Mouse (Mus musculus) cerebellum, adult (tissue): Measurements from ENCODE around the gene Dnajb13.

Source experiments
- ATAC-seq: cut with Nextera tagmentation; 2 replicates; pipeline ENCODE4 v1.9.2; 2017; ENCODE audit warnings: mild to moderate bottlenecking, moderate library complexity, mixed read lengths; ENCODE audit not compliant: insufficient number of reproducible peaks, low FRiP score, low TSS enrichment

Dnajb13 gene

DNA sequence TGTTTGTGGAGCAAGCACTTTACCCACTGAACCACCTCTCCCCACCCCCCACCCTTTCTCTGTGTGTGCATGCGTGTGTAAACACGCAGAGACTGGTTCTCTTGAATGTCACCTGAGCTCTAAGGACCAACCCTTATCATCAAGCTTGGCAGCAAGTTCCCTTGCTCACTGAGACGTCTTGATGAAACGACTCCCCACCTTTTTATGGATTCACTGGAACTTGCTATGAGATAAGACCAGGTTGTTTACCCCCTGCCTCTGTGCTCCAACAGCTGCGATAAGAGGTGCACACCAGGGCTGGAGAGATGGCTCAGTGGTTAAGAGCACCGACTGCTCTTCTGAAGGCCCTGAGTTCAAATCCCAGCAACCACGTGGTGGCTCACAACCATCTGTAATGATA, 5.4 kb upstream of the Dnajb13 start:
- no peak for ATAC-seq

DNA sequence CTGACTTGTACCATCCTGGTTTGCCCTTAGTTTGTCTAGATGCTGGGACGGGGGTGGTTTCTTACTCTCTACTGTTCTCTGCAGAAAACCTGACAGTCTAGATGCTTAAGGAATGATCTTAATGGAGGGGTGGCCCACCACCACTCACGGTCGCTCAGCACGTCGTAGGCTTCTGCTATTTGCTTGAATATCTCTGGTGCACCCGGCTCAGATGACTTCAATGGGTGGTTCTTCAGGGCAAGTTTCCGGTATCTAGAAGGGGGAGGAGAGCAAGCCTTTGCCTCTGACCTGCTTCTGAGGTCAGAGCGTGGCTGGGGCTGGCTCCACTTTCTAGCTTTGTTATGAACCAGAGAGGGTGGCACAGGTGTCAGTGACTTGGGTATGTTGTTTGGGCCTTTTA, 3.2 kb downstream of the Dnajb13 start:
- no peak for ATAC-seq

DNA sequence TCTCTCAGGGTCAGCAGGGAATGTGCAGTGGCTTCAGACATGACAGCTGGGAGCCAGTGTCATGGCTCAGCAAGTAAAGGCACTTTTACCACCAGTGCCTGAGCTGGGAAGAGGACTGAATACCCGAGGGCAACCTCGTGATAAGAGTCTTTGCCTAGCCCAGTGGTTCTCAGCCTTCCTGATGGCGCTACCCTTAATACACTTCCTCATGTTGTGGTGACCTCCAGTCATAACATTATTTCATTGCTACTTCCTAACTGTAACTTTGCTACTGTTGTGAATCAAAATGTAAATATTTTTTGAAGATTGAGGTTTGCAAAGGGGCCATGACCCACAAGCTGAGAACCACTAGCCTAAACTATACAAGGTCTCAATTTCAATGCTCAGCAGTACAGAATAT, 6.1 kb downstream of the Dnajb13 start:
- no peak for ATAC-seq

DNA sequence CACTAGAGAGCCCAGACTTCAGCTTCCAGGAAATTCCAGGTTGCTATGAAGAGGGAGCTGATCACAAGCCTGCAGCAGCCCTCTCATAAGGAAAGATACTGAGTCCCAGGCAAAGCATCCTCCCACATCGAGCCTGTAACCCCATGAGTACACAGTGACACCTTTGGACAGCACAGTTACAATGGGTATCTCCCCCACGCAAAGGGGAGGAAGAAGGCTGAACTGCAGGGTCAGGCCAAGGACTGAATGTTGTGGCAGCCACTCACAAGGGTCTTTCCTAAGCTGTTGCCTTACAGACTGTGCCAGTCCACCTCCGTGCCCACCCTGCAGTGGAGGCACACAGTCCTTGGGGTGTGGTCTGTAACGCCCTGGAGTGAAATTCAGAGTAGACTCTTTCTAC, 8.3 kb downstream of the Dnajb13 start:
- ATAC-seq, result no peak

DNA sequence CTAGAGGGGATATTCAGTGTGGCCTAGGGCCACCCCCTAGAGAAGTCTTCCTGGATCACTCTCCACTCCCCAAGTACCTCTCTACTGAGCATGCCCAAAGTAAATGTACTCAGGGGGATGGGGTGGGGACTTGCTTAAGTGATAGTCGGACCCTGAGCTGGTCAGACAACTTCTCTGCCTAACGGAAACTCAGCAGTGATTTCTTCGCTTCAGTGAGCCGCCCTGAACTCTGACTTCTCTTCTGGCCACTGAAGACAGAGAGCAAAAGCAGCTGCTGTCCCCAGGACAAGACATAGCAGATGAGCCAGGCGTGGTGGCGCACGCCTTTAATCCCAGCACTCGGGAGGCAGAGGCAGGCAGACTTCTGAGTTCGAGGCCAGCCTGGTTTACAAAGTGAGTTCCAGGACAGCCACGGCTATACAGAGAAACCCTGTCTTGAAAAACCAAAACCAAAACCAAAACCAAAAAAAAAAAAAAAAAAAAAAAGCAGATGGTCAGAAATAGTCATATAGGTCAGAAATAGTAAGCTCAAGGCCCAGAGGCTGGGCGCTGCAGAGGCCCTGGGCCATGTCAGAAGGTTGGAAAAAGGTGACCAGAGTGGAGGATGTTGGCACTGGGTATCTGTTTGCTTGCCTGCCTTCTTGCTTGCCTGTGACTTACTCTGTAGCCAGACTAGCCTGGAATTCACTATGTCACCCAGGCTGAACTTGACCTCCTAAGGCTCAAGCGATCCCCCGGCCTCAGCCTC, 9.8 kb downstream of the Dnajb13 start:
- no peak for ATAC-seq

DNA sequence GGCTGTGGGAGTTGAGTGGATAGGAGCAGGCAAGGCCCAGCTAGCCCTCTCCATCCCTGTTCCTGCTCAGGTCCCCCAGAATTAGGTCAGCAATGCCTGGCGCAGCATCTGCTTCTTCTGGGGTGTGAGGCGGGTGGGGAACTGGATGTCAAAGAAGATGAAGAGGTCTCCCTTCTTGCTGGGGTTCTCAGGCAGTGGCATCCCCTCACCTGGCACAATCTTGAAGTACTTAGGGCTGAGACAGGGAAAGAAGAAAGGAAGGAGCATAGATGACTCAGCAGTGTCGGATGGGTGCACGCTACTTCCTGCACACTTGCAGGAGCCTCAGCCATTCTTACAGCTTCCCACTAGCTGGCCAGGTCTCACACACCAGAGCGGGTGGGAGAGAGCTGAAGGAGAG, 11.7 kb downstream of the Dnajb13 start:
- no peak for ATAC-seq

DNA sequence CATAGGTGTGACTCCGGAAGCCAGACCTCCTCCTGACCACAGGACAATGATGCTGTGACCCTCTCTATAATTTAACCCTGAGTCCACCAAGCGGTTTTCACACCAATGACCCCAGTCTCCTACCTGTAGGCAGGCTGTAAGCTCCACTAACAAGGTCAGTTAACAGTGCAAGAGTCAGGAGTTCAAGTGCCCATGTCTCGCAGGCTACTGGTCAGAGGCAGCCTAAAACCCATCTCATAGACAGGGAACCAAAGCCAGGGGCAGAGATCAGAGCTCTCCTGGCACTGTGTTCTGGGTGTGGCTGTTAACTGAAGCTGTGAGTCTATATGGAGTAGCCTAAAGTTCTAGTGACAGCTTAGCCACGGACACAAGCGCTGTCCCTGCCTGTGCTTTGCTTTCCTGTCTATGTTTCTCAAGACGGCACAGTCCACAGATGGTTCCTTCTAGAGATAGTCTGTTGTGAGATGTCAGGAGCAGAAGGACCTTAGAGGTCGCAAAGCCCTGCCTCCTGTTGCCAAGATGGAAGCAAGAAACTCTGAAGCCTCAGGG, 12.3 kb downstream of the Dnajb13 start:
- ATAC-seq, result no peak

DNA sequence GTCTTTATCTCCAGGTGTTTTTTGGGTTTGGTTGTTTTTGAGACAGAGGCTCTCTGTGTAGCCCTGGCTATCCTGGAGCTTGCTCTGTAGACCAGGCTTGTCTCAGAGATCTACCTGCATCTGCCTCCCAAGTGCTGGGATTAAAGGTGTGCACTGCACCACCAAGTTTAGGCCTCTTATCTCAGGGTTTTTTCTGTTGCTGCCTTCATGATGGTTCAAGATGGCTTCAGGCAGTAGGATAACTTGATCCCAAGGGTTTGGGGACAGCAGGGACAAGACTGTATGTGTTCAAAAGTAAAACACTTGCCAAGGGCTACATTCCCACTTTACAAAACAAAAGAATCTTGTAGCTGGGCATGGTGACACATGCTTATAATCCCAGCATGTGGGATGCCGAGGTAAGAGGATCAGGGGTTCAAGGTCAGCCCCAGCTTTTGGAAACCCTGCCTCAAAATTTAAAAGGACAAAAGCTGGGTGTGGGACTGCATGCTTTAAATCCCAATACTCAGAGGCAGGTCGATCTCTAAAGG, 12.9 kb downstream of the Dnajb13 start:
- ATAC-seq, result no peak

DNA sequence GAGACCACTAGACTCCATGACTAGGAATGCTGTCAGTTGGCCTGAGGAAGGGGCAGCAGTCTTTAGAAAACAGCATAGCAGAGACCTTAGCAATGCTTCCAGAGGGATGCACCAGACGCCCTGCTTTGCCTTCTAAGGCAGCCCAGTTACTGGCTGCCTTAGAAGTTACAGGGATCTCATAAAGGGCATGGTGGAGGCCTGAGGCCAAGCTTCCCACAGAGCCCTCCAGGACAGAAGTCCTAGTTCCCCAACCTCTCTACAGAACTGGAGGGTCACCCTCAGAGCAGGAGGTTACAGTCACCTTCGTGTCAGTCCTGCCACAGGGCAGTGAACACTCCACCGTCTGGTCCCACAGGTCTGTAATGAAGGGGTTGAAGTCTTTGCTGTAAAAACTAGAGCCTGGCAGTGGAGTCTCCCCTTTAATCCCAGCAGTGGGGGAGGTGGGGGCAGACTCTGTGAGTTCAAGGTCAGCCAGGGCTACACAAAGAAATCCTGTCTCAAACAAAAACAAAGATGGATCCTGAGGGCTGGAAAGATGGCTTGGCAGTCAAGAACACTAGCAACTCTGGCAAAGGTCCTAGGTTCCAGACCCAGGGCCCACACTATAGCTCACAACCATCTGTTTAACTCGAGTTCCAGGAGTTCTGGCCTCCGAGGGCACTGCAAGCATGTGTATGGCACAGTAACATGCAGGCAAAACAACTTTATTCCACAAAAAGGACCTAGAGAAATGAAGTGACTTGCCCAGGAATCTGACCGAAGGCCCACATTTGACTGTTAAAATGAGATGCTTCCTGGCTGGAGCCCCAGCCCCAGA, 13.5 kb downstream of the Dnajb13 start:
- ATAC-seq, result no peak

DNA sequence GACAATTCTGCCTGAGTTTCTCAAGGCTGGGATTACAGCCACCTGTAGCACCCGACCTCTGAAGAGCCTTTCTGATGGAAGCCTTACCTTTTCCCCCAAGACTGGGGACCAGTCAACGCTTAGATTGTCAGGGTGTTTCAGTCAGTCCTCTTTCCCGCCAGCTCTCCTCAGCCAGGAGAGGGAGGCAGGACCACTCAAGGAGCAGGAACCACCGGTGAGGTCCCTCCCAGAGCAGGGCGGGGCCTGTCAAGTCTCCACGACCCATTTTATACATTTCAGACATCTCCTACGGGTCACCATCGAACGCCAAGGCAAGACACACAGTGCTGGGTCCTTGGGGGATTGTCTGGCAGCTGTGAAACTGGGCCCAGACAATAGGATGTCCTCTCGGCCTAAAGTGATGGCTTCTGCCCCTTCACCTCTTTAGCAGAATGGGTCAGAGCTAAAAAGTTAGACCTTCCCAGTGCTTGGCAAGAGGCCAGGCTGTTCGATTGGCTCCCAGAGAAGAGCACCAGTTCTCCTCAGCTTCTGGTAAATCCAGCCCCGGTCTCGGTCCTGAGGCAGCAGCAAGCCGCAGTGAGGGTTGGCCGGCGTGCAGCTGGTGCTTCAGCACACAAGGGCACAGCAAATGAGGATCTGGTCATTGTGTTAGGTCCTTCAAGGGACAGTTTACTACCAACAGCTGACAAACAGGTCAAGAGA, 14.3 kb downstream of the Dnajb13 start:
- ATAC-seq, result no peak

DNA sequence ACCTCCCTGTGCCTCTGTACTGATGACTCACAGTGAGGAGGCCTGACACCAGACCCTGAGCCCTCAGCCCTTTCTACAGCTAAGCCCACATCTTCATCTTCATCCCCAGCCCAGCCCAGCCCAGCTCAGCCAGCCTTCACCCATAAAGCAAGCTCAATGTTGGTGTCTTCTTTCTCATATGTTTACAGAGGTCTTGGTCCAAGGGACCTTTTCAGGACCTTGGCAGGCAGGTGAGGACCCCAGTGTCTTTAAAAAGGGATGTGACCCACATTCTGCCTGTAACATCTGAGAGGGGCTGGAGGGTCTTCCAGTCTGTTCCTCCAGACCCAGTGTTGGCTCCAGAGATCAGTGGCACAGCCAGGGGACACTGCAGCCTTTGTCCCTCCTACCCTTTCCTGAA, 15.3 kb downstream of the Dnajb13 start:
- no peak for ATAC-seq

DNA sequence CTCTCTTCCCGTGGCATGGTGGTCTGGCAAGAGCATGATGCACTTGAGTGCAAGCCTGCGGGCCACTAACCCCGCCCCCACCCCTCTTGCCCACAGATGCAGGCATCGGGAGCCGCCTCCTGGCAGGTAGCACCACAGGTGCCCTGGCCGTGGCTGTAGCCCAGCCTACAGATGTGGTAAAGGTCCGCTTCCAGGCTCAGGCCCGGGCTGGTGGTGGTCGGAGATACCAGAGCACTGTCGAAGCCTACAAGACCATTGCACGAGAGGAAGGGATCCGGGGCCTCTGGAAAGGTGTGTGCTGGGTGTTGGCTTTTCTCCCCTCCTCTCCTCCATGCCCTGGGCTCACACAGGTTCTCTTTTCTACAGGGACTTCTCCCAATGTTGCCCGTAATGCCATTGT, 16.8 kb downstream of the Dnajb13 start:
- no peak for ATAC-seq

DNA sequence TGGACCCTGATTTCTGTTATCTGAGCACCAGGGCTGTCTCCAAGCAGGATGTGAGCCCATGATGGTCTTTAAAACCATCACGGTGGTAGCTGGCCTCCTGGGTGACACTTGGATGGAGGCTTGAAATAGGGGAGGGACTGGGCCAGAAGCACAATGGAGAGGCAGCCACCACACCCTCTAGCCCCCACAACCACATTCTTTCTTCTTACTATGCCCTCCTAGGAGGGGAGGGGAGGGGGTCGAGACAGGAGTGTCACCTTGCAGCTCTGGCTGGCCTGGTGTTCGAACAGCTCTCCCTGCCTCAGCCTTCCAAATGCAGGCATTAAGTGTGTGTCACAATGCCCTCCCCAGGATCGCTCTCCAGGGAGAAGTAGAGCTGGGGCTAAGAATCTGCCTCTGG, 17.4 kb downstream of the Dnajb13 start:
- no peak for ATAC-seq

DNA sequence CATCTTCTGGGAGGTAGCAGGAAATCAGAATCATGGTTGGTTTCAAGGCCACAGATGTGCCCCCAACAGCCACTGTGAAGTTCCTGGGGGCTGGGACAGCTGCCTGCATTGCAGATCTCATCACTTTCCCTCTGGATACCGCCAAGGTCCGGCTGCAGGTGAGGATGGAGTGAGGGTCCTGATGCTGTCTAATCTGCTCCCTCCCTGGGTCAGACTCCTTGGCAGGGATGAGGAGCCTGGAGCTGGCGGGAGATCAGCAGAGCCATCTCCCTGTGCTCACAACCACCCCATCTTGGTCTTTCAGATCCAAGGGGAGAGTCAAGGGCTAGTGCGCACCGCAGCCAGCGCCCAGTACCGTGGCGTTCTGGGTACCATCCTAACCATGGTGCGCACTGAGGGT, 18.0 kb downstream of the Dnajb13 start:
- no peak for ATAC-seq

DNA sequence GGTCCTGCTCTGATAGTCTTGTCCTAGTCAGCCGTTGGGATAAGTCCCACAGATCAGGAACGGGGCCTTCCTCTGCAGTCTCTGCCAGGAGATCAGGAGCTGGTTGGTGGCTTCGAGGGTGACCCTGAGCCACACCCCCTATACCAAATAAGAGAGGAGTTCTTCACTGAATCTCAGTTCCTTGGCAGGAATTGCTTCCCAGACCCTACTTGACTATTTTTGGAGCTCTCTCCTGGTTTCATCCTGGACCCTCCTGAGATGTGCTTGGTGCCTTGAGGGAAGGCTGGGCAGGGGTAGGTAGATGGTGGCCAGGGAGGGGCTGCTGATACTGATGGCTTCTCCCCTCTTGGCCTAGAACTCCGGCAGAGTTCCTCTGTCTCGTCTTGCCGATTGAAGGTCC, 18.4 kb downstream of the Dnajb13 start:
- no peak for ATAC-seq

DNA sequence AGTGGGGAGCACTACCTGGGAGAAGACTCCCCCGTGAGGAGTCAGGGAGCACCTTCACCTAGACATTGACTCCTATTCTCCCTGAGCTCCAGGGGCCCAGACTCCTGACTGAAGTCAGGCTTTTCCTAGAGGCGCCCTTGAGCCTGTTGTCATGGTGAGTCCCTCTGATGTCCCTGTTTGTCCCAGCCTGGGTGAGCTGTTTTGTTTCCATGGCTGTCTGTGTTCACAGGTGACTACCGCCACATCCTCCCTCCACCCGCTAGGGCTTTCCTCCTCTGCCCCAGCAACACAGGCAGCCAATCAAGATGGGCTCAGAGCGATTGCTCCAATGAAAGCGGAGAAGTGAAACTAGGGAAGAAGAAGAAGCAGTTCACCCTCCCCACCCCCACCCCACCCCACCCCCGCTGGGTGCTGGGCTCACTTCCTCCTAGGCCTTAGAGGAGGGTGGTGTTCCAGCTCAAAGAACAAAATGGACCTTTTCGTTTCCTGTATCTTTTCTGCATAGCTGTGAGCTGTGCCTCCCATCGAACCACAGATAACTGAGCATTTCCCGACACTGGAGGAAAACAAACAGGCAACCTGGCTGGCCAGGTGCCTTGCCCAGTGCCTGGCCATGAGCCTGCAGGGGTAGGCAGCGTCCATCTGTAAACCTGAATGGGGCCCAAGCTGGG, 19.0 kb downstream of the Dnajb13 start:
- no peak for ATAC-seq

DNA sequence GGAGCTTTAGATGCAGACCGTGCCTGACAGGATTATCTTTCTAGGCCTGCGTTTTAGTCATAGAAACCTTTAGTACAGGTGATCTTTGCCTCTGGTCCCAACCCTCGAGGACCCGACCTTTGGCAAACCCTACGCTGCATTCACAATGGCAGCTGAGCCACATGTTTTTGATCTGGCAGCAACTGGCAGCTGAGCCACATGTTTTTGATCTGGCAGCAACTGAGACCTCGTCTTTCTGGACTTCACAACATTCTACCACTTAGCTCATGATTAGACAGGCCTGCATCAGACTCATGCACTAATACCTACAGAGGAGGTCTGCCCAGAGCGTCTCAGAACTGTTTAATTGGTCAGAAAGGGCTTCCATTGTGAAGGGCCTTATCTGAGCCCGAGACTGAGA, 19.7 kb downstream of the Dnajb13 start:
- no peak for ATAC-seq

DNA sequence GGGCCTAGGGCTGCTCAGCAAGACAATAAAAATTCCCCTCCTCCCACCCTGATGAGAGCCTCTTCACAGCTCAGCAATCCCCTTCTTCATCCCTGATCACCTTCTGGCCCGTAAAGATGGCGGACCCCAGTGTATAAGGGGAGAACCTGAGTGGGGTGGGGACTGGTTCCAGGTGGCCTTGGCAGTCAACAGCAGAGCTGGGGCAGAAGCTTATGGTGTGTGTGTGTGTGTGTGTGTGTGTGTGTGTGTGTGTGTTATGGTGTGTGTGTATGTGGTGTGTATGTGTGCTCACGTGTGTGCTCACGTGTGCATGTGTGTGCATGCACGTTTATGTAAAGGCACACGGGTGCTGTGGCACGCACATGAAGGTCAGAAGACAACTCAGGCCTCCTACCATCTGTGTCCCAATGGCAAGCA, 20.3 kb downstream of the Dnajb13 start:
- no peak for ATAC-seq

DNA sequence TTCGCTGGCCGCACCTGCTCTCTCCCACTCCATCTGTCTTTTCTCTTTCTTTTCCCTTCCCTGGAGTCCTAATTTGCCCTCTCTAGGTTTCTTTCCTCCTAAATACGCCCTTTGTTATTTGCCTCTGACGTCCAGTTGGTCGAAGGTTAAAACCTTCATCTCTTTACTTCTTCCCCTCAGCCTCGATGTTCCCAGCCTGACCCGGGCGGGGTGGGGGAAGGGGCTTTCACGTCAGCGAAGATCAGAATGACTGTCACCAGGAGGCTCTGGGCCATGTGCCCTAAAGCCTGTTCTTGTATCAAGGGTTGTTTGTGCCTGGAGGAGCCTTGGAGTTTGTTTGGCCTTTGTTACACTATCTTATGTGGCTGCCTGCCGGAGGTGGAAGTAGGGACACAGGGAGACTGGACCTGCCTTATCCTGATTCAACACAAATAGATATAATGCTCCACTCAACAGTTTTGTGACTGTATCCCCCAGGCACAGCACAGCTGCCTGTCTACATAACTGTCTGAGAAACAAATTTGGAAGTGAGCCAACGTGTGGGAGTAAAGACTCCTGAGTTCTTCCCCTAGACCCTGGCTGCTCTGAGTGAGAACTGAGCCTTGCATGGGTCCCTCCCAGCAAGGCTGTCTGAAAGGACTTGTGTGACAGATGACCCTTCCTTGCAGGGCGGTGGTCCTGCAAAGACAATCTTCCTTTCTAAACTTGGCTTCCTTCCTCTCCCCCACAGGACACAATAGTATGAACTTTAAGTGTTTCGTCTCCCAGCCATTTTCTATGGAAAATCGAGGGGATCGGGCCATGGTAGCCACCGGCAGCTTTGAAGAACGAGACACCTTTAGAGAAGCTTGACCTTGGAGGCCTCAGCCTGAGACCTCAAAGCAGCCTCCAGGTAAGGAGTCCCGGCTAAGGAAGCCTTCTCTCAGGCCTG, 21.0 kb downstream of the Dnajb13 start:
- ATAC-seq, result no peak
